Mouse (Mus musculus) lung, embryonic 14.5 days (tissue): ENCODE measurements at regions not wholly inside any gene's neighbourhood (a gene's known extent, or its start where the extent isn't known, plus 50 kb on each side); places are given as distances from the start of the nearest gene placed in this dataset.
A peak's percentile ranks its signal among the peaks of the same experiment; 100 is the strongest.
"Not testable (repeated sequence)": the region's sequence is repeated elsewhere in the genome, so short reads cannot be mapped to it uniquely, and the experiment has no call there.

ENCODE experiments used
- ATAC-seq: fragments of 200-750 bp; cut with Nextera tagmentation; 2 replicates; pipeline ENCODE4 v1.8.0; 2017; ENCODE audit warnings: mild to moderate bottlenecking, moderate TSS enrichment, moderate library complexity; ENCODE audit not compliant: insufficient read depth
- DNase-seq: peaks from one replicate; pipeline ENCODE4 v3.0.0-alpha.2; 2015
- H3K27ac ChIP-seq: fragments of 300-500 bp; sonication (generic); 2 replicates; pipeline ENCODE4 v1.5.1; 2014; ENCODE audit warnings: low read depth, mild to moderate bottlenecking, moderate library complexity
- H3K27me3 ChIP-seq: fragments of 300-500 bp; sonication (generic); 2 replicates; pipeline ENCODE4 v1.6.1; 2014; ENCODE audit warnings: low read length, control low read depth; ENCODE audit not compliant: insufficient read depth
- H3K36me3 ChIP-seq: fragments of 300-500 bp; sonication (generic); 2 replicates; pipeline ENCODE4 v1.6.1; 2014; ENCODE audit warnings: control low read depth; ENCODE audit not compliant: insufficient read depth
- H3K4me1 ChIP-seq: fragments of 300-500 bp; sonication (generic); 2 replicates; pipeline ENCODE4 v1.6.1; 2014; ENCODE audit warnings: antibody characterized with exemption, control low read depth; ENCODE audit not compliant: insufficient read depth
- H3K4me2 ChIP-seq: fragments of 300-500 bp; sonication (generic); 2 replicates; pipeline ENCODE4 v1.6.1; 2014; ENCODE audit warnings: mild to moderate bottlenecking
- H3K4me3 ChIP-seq: fragments of 300-500 bp; sonication (generic); 2 replicates; pipeline ENCODE4 v1.5.1; 2014; ENCODE audit warnings: low read depth, low read length
- H3K9ac ChIP-seq: fragments of 300-500 bp; sonication (generic); 2 replicates; pipeline ENCODE4 v1.6.1; 2014
- H3K9me3 ChIP-seq: fragments of 300-500 bp; sonication (generic); 2 replicates; pipeline ENCODE4 v1.6.1; 2016; ENCODE audit warnings: low read depth, low read length, control low read depth
- CTCF ChIP-seq: IDR thresholded peaks from 2 replicates; pipeline ENCODE4 v1.5.1; 2016; ENCODE audit warnings: antibody characterized with exemption, low read depth
- WGBS: fragments of 180-500 bp; shearing (Covaris S2); extraction: QIAGEN DNeasy Blood & Tissue Kit; methylation state at CpG from one replicate; pipeline ENCODE4 v1.1.7; 2014; 5-methylcytosine and 5-hydroxymethylcytosine counted together

GRCm38 (mm10) chr17:4610481-4610880, 383.7 kb upstream of the Arid1b start:
- H3K36me3 ChIP-seq = no peaks in the 10 kb centered on the region
- H3K27ac ChIP-seq = no peak overlapping the region
- no peak overlapping the region for H3K4me3 ChIP-seq
- no peaks in the 10 kb centered on the region for H3K4me1 ChIP-seq
- peak; percentile 6 for DNase-seq
- no peak overlapping the region for H3K9ac ChIP-seq
- H3K9me3 ChIP-seq = no peaks in the 10 kb centered on the region
- no peaks in the 10 kb centered on the region for H3K27me3 ChIP-seq
- ATAC-seq = no peak
- 56% methylated on average over 8 of the region's 8 CpGs for WGBS
- H3K4me2 ChIP-seq = no peak overlapping the region
- TF ChIP-seq CTCF = no peak

GRCm38 (mm10) chr17:4610993-4611392, 383.1 kb upstream of the Arid1b start:
- H3K9me3 ChIP-seq = no peaks in the 10 kb centered on the region
- H3K9ac ChIP-seq = no peak overlapping the region
- H3K36me3 ChIP-seq = no peaks in the 10 kb centered on the region
- no peak for DNase-seq
- ATAC-seq = no peak
- H3K27me3 ChIP-seq = no peaks in the 10 kb centered on the region
- no peak overlapping the region for H3K4me3 ChIP-seq
- peak; percentile 36 for TF ChIP-seq CTCF
- H3K27ac ChIP-seq = no peak overlapping the region
- H3K4me1 ChIP-seq = no peaks in the 10 kb centered on the region
- WGBS = 79% methylated on average over 5 of the region's 5 CpGs
- no peak overlapping the region for H3K4me2 ChIP-seq

- 87% methylated on average over 2 of the region's 2 CpGs for WGBS
- DNase-seq (no peak), ATAC-seq (no peak)
- Histone ChIP-seq H3K4me1 (no peaks in the 10 kb centered on the region), H3K4me3 (no peak overlapping the region), H3K27me3 (no peaks in the 10 kb centered on the region), H3K4me2 (no peak overlapping the region), H3K9me3 (no peaks in the 10 kb centered on the region), H3K36me3 (no peaks in the 10 kb centered on the region), H3K27ac (no peak overlapping the region), H3K9ac (no peak overlapping the region)
- TF ChIP-seq CTCF = no peak
These were observed 382.4 kb upstream of the Arid1b start for GRCm38 (mm10) chr17:4611711-4612110.

GRCm38 (mm10) chr17:4612136-4612535, 382.0 kb upstream of the Arid1b start:
- no peak overlapping the region for H3K4me2 ChIP-seq
- DNase-seq (no peak), ATAC-seq (no peak)
- H3K27ac ChIP-seq = no peak overlapping the region
- 42% methylated on average over 10 of the region's 10 CpGs for WGBS
- no peaks in the 10 kb centered on the region for H3K27me3 ChIP-seq
- H3K9ac ChIP-seq = no peak overlapping the region
- no peaks in the 10 kb centered on the region for H3K4me1 ChIP-seq
- no peak overlapping the region for H3K4me3 ChIP-seq
- no peaks in the 10 kb centered on the region for H3K9me3 ChIP-seq
- H3K36me3 ChIP-seq = no peaks in the 10 kb centered on the region
- no peak for TF ChIP-seq CTCF

GRCm38 (mm10) chr17:4612741-4613140, 381.4 kb upstream of the Arid1b start:
- no peaks in the 10 kb centered on the region for H3K27me3 ChIP-seq
- no peaks in the 10 kb centered on the region for H3K36me3 ChIP-seq
- 82% methylated on average over 7 of the region's 7 CpGs for whole genome bisulfite sequencing
- DNase-seq = no peak
- no peak overlapping the region for H3K9ac ChIP-seq
- H3K4me3 ChIP-seq = no peak overlapping the region
- no peak overlapping the region for H3K27ac ChIP-seq
- no peak for TF ChIP-seq CTCF
- H3K4me1 ChIP-seq = no peaks in the 10 kb centered on the region
- no peaks in the 10 kb centered on the region for H3K9me3 ChIP-seq
- H3K4me2 ChIP-seq = no peak overlapping the region
- no peak for ATAC-seq

GRCm38 (mm10) chr17:4620361-4620760, 373.8 kb upstream of the Arid1b start:
- ATAC-seq = no peak
- H3K27me3 ChIP-seq = no peaks in the 10 kb centered on the region

GRCm38 (mm10) chr17:4626126-4626525, 368.0 kb upstream of the Arid1b start:
- not testable (repeated sequence) for H3K27ac ChIP-seq, H3K36me3 ChIP-seq, H3K9me3 ChIP-seq, DNase-seq, ATAC-seq, H3K4me1 ChIP-seq, H3K4me2 ChIP-seq, H3K27me3 ChIP-seq, H3K9ac ChIP-seq, H3K4me3 ChIP-seq
- WGBS = 91% methylated on average over 1 of the region's 1 CpGs

More at GRCm38 (mm10) chr17:4620361-4620760, 373.8 kb upstream of the Arid1b start:
- TF ChIP-seq CTCF = no peak
- no peaks in the 10 kb centered on the region for H3K36me3 ChIP-seq
- no peaks in the 10 kb centered on the region for H3K4me1 ChIP-seq
- no peak overlapping the region for H3K27ac ChIP-seq
- DNase-seq = no peak
- H3K9ac ChIP-seq = no peak overlapping the region
- H3K9me3 ChIP-seq = no peaks in the 10 kb centered on the region
- H3K4me2 ChIP-seq = no peak overlapping the region
- no peak overlapping the region for H3K4me3 ChIP-seq

GRCm38 (mm10) chr17:4627542-4627941, 366.6 kb upstream of the Arid1b start:
- Histone ChIP-seq H3K36me3 (no peaks in the 10 kb centered on the region), H3K4me3 (no peak overlapping the region), H3K4me1 (no peaks in the 10 kb centered on the region), H3K9ac (no peak overlapping the region), H3K9me3 (no peaks in the 10 kb centered on the region), H3K27me3 (no peaks in the 10 kb centered on the region), H3K27ac (no peak overlapping the region), H3K4me2 (no peak overlapping the region)
- DNase-seq (no peak), ATAC-seq (no peak)
- 74% methylated on average over 7 of the region's 7 CpGs for WGBS
- TF ChIP-seq CTCF = no peak
